Mouse (Mus musculus) forebrain, embryonic 14.5 days (tissue): ENCODE measurements around the gene Pced1b. TPM values are rescaled to one million over a fixed set of nuclear protein-coding genes. Genes with fewer than 3 reads are reported as not detected.
"Not testable (repeated sequence)": the region's sequence is repeated elsewhere in the genome, so short reads cannot be mapped to it uniquely, and the experiment has no call there.

Experiments used
- ATAC-seq: fragments of 200-750 bp; cut with Nextera tagmentation; 2 replicates; pipeline ENCODE4 v1.8.0; 2017; ENCODE audit warnings: mild to moderate bottlenecking, moderate library complexity
- DNase-seq: peaks from one replicate; pipeline ENCODE4 v3.0.0-alpha.2; 2015; ENCODE audit warnings: low spot score
- H3K27ac ChIP-seq: fragments of 300-500 bp; sonication (generic); 2 replicates; pipeline ENCODE4 v1.5.1; 2014; ENCODE audit warnings: low read depth, mild to moderate bottlenecking, control low read depth, low read length, moderate library complexity
- H3K27me3 ChIP-seq: fragments of 300-500 bp; sonication (generic); replicated peaks from 2 replicates; pipeline ENCODE4 v1.6.1; 2014; ENCODE audit warnings: low read length, control low read depth, mixed read lengths; ENCODE audit not compliant: control insufficient read depth, insufficient read depth
- H3K36me3 ChIP-seq: fragments of 300-500 bp; sonication (generic); 2 replicates; pipeline ENCODE4 v1.6.1; 2014; ENCODE audit warnings: low read length, control low read depth; ENCODE audit not compliant: control insufficient read depth, insufficient read depth
- H3K4me1 ChIP-seq: fragments of 300-500 bp; sonication (generic); 2 replicates; pipeline ENCODE4 v1.6.1; 2014; ENCODE audit warnings: antibody characterized with exemption, low read length, control low read depth; ENCODE audit not compliant: control insufficient read depth, insufficient read depth
- H3K4me2 ChIP-seq: fragments of 300-500 bp; sonication (generic); 2 replicates; pipeline ENCODE4 v1.6.1; 2014; ENCODE audit warnings: mild to moderate bottlenecking, control low read depth, low read length
- H3K4me3 ChIP-seq: fragments of 300-500 bp; sonication (generic); 2 replicates; pipeline ENCODE4 v1.5.1; 2014; ENCODE audit warnings: low read depth, low read length, control low read depth
- H3K9ac ChIP-seq: fragments of 300-500 bp; sonication (generic); 2 replicates; pipeline ENCODE4 v1.6.1; 2014; ENCODE audit warnings: mild to moderate bottlenecking, low read length, control low read depth, moderate library complexity
- H3K9me3 ChIP-seq: fragments of 300-500 bp; sonication (generic); replicated peaks from 2 replicates; pipeline ENCODE4 v1.6.1; 2016; ENCODE audit warnings: low read length, control low read depth, mixed read lengths; ENCODE audit not compliant: control insufficient read depth
- WGBS: fragments of 180-500 bp; shearing (Covaris S2); extraction: QIAGEN DNeasy Blood & Tissue Kit; methylation state at CpG from one replicate; pipeline ENCODE4 v1.1.7; 2014; 5-methylcytosine and 5-hydroxymethylcytosine counted together
- polyA plus RNA-seq: library from polyadenylated mRNA; unstranded; fragments of >200 nt; fragmentation: Nextera tagmentation; extraction: Ambion mirVana; gene quantifications from 2 replicates; pipeline ENCODE4 v1.2.1, GENCODE M21; 2014

Gene Pced1b
- polyA plus RNA-seq, 1 experiment from 2014 or later, result 2.8 TPM

GRCm38 (mm10) chr15:97384170-97385018, 137.5 kb downstream of the Pced1b start:
- WGBS, result 94% methylated on average over 28 of the region's 28 CpGs
- H3K9ac ChIP-seq, result no peak overlapping the region

GRCm38 (mm10) chr15:97385174-97385573, 138.3 kb downstream of the Pced1b start:
- H3K4me1 ChIP-seq, H3K27ac ChIP-seq, H3K36me3 ChIP-seq, H3K9me3 ChIP-seq, ATAC-seq, DNase-seq, H3K4me2 ChIP-seq, H3K9ac ChIP-seq, H3K27me3 ChIP-seq, H3K4me3 ChIP-seq: not testable (repeated sequence)
- 92% methylated on average over 10 of the region's 10 CpGs for WGBS

More at GRCm38 (mm10) chr15:97384170-97385018, 137.5 kb downstream of the Pced1b start:
- no peak for DNase-seq
- no peak overlapping the region for H3K4me2 ChIP-seq
- no peak overlapping the region for H3K4me3 ChIP-seq
- H3K27ac ChIP-seq, result no peak overlapping the region
- H3K9me3 ChIP-seq, result no peaks in the 10 kb centered on the region
- H3K4me1 ChIP-seq, result no peaks in the 10 kb centered on the region
- H3K27me3 ChIP-seq, result no peaks in the 10 kb centered on the region
- no peak for ATAC-seq
- H3K36me3 ChIP-seq, result no peaks in the 10 kb centered on the region

GRCm38 (mm10) chr15:97387793-97388192, 140.9 kb downstream of the Pced1b start:
- no peaks in the 10 kb centered on the region for H3K27me3 ChIP-seq
- no peak for DNase-seq
- no peak overlapping the region for H3K27ac ChIP-seq
- no peak overlapping the region for H3K9ac ChIP-seq
- H3K4me3 ChIP-seq, result no peak overlapping the region
- no peaks in the 10 kb centered on the region for H3K36me3 ChIP-seq
- H3K4me1 ChIP-seq, result no peaks in the 10 kb centered on the region
- H3K4me2 ChIP-seq, result no peak overlapping the region
- no peaks in the 10 kb centered on the region for H3K9me3 ChIP-seq
- WGBS, result 97% methylated on average over 6 of the region's 6 CpGs
- ATAC-seq, result no peak

- WGBS, result 90% methylated on average over 4 of the region's 4 CpGs
- Histone ChIP-seq H3K9me3 (no peaks in the 10 kb centered on the region), H3K27me3 (no peaks in the 10 kb centered on the region), H3K9ac (no peak overlapping the region), H3K4me3 (no peak overlapping the region), H3K27ac (no peak overlapping the region), H3K36me3 (no peaks in the 10 kb centered on the region), H3K4me1 (no peaks in the 10 kb centered on the region), H3K4me2 (no peak overlapping the region)
- ATAC-seq (no peak), DNase-seq (no peak)
Measured at GRCm38 (mm10) chr15:97389577-97389976, 142.7 kb downstream of the Pced1b start.

GRCm38 (mm10) chr15:97390778-97391177, 143.9 kb downstream of the Pced1b start:
- Histone ChIP-seq H3K27me3 (no peaks in the 10 kb centered on the region), H3K36me3 (no peaks in the 10 kb centered on the region), H3K4me2 (no peak overlapping the region), H3K4me3 (no peak overlapping the region), H3K27ac (no peak overlapping the region), H3K9ac (no peak overlapping the region), H3K9me3 (no peaks in the 10 kb centered on the region), H3K4me1 (no peaks in the 10 kb centered on the region)
- ATAC-seq (no peak), DNase-seq (no peak)
- 91% methylated on average over 2 of the region's 2 CpGs for WGBS

GRCm38 (mm10) chr15:97391436-97391835, 144.5 kb downstream of the Pced1b start:
- Histone ChIP-seq H3K4me1 (no peaks in the 10 kb centered on the region), H3K9ac (no peak overlapping the region), H3K27ac (no peak overlapping the region), H3K27me3 (no peaks in the 10 kb centered on the region), H3K4me2 (no peak overlapping the region), H3K36me3 (no peaks in the 10 kb centered on the region), H3K4me3 (no peak overlapping the region), H3K9me3 (no peaks in the 10 kb centered on the region)
- WGBS, result 97% methylated on average over 2 of the region's 2 CpGs
- no peak for ATAC-seq
- DNase-seq, result no peak

GRCm38 (mm10) chr15:97394561-97394960, 147.7 kb downstream of the Pced1b start:
- Histone ChIP-seq H3K4me3 (no peak overlapping the region), H3K4me1 (no peaks in the 10 kb centered on the region), H3K27me3 (no peaks in the 10 kb centered on the region), H3K9ac (no peak overlapping the region), H3K27ac (no peak overlapping the region), H3K9me3 (no peaks in the 10 kb centered on the region), H3K4me2 (no peak overlapping the region), H3K36me3 (no peaks in the 10 kb centered on the region)
- ATAC-seq (no peak), DNase-seq (no peak)
- WGBS, result 74% methylated on average over 12 of the region's 12 CpGs

- no peak for ATAC-seq
- no peak overlapping the region for H3K4me2 ChIP-seq
- 89% methylated on average over 4 of the region's 4 CpGs for WGBS
Measured at GRCm38 (mm10) chr15:97396586-97397299, 149.8 kb downstream of the Pced1b start.

GRCm38 (mm10) chr15:97397793-97398192, 150.9 kb downstream of the Pced1b start:
- H3K27me3 ChIP-seq, result no peaks in the 10 kb centered on the region
- DNase-seq, result no peak
- WGBS, result 84% methylated on average over 2 of the region's 2 CpGs

More at GRCm38 (mm10) chr15:97396586-97397299, 149.8 kb downstream of the Pced1b start:
- H3K9me3 ChIP-seq, result no peaks in the 10 kb centered on the region
- H3K4me1 ChIP-seq, result no peaks in the 10 kb centered on the region
- no peak for DNase-seq
- H3K9ac ChIP-seq, result no peak overlapping the region
- no peaks in the 10 kb centered on the region for H3K27me3 ChIP-seq
- H3K36me3 ChIP-seq, result no peaks in the 10 kb centered on the region
- no peak overlapping the region for H3K27ac ChIP-seq
- no peak overlapping the region for H3K4me3 ChIP-seq

More at GRCm38 (mm10) chr15:97397793-97398192, 150.9 kb downstream of the Pced1b start:
- H3K36me3 ChIP-seq, result no peaks in the 10 kb centered on the region
- H3K4me3 ChIP-seq, result no peak overlapping the region
- no peak for ATAC-seq
- no peak overlapping the region for H3K4me2 ChIP-seq
- no peaks in the 10 kb centered on the region for H3K9me3 ChIP-seq
- no peak overlapping the region for H3K27ac ChIP-seq
- H3K9ac ChIP-seq, result no peak overlapping the region
- H3K4me1 ChIP-seq, result no peaks in the 10 kb centered on the region
